Comparison of ENCODE assay signal across 12 mouse cellular contexts in genomic region chr3:90512948-90513642, GRCm38 (mm10). TPM values are rescaled to one million over a fixed set of nuclear protein-coding genes. Genes with fewer than 3 reads are reported as not detected.
A peak's percentile ranks its signal among the peaks of the same experiment; 100 is the strongest.
DNase-seq lines count a peak whose midpoint lies in the region; ATAC-seq and TF ChIP-seq lines count a peak whose summit lies in the region.
"Had no signal": no experiment of that assay in that cellular context is flagged by ENCODE, and none has a peak within 500 bp of the region (broad histone marks: within the 10 kb centered on the region; RNA-seq: fewer than 3 reads in every experiment).

No protein-coding gene starts in this region.

- H3K27ac ChIP-seq in heart, embryonic 11.5 days (ENCODE audit: low read depth, low read length) = no peak overlapping the region
- peak overlapping the region; percentile 91 for H3K27ac ChIP-seq in liver, adult 2 months (replicated peaks; ENCODE audit: insufficient read depth, low read depth, low read length)
- H3K27ac ChIP-seq in liver, embryonic 11.5 days (ENCODE audit: low read depth, low read length) = no peak overlapping the region
- H3K27ac ChIP-seq in cortical plate, adult 2 months (ENCODE audit: insufficient read depth, low read length) = peak overlapping the region; percentile 54; the same call in 1 of the 2 replicates
- no peak overlapping the region for H3K27ac ChIP-seq in liver, embryonic 15.5 days (replicated peaks)
- no peak overlapping the region for H3K27ac ChIP-seq in midbrain, embryonic 13.5 days
- H3K27ac ChIP-seq: neural tube, embryonic 15.5 days had no signal

- no peaks in the 10 kb centered on the region for H3K36me3 ChIP-seq in heart, embryonic 11.5 days (ENCODE audit: control insufficient read depth, insufficient read depth, low read length)
- H3K36me3 ChIP-seq in liver, adult 2 months (ENCODE audit: control insufficient read depth, insufficient read depth, low read length) = peaks cover 3% of the 10 kb centered on the region; the same call in 1 of the 2 replicates
- no peaks in the 10 kb centered on the region for H3K36me3 ChIP-seq in liver, embryonic 11.5 days (ENCODE audit: control insufficient read depth, insufficient read depth, low read length)
- H3K36me3 ChIP-seq in liver, embryonic 15.5 days (replicated peaks) = 0 out of 2 replicates have a peak, but pooled peaks cover 4% of the 10 kb centered on the region
- H3K36me3 ChIP-seq in midbrain, embryonic 13.5 days = no peaks in the 10 kb centered on the region
- H3K36me3 ChIP-seq: neural tube, embryonic 15.5 days had no signal

- TF ChIP-seq POLR2A in liver, adult 2 months (IDR thresholded peaks at IDR 0.05; ENCODE audit: extremely low read depth, insufficient read depth, low read length) = no peak
- no peak for TF ChIP-seq POLR2A in cortical plate, adult 2 months (IDR thresholded peaks at IDR 0.05; ENCODE audit: extremely low read depth, insufficient read depth, low read length)

- peak overlapping the region; percentile 51; the same call in 1 of the 2 replicates for H3K4me3 ChIP-seq in heart, embryonic 11.5 days (ENCODE audit: low read depth, low read length)
- no peak overlapping the region; the same call in 1 of the 2 replicates for H3K4me3 ChIP-seq in liver, adult 2 months (ENCODE audit: insufficient read depth, low read depth, low read length)
- no peak overlapping the region for H3K4me3 ChIP-seq in liver, embryonic 11.5 days (ENCODE audit: low read depth, low read length)
- H3K4me3 ChIP-seq in cortical plate, adult 2 months (ENCODE audit: insufficient read depth, low read length) = peak overlapping the region; percentile 28; the same call in 1 of the 2 replicates
- H3K4me3 ChIP-seq in liver, embryonic 15.5 days (replicated peaks) = peak overlapping the region; percentile 62; the same call in 1 of the 2 replicates
- H3K4me3 ChIP-seq in midbrain, embryonic 13.5 days (replicated peaks) = no peak overlapping the region

- WGBS in heart, embryonic 11.5 days (ENCODE audit: insufficient replicate concordance) = 60% methylated on average over 9 of the region's 9 CpGs
- 86% methylated on average over 9 of the region's 9 CpGs for WGBS in liver, adult 2 months
- WGBS in liver, embryonic 11.5 days = 70% methylated on average over 9 of the region's 9 CpGs
- 64% methylated on average over 9 of the region's 9 CpGs for WGBS in liver, embryonic 15.5 days (ENCODE audit: insufficient replicate concordance)
- 79% methylated on average over 9 of the region's 9 CpGs for WGBS in midbrain, embryonic 13.5 days

- peaks cover 13% of the 10 kb centered on the region for H3K4me1 ChIP-seq in heart, embryonic 11.5 days (ENCODE audit: control insufficient read depth, insufficient read depth, low read length)
- H3K4me1 ChIP-seq in liver, adult 2 months (ENCODE audit: control insufficient read depth, insufficient read depth, low read length) = peaks cover 15% of the 10 kb centered on the region
- H3K4me1 ChIP-seq in liver, embryonic 11.5 days (replicated peaks; ENCODE audit: control insufficient read depth, insufficient read depth, low read length) = peaks cover 16% of the 10 kb centered on the region
- no peaks in the 10 kb centered on the region; the same call in 1 of the 2 replicates for H3K4me1 ChIP-seq in cortical plate, adult 2 months (ENCODE audit: control insufficient read depth, insufficient read depth, low read length)
- H3K4me1 ChIP-seq in liver, embryonic 15.5 days (replicated peaks) = peaks cover 37% of the 10 kb centered on the region
- H3K4me1 ChIP-seq in midbrain, embryonic 13.5 days (replicated peaks) = peaks cover 19% of the 10 kb centered on the region

- H3K79me2 ChIP-seq in liver, adult 2 months (ENCODE audit: control insufficient read depth, insufficient read depth, low read length) = no peaks in the 10 kb centered on the region; the same call in 1 of the 2 replicates

- TF ChIP-seq CTCF in liver, adult 2 months (IDR thresholded peaks at IDR 0.05; ENCODE audit: low read depth, low read length) = no peak
- TF ChIP-seq CTCF in cortical plate, adult 2 months (IDR thresholded peaks at IDR 0.05; ENCODE audit: extremely low read depth, insufficient read depth, low read length) = no peak

- no peaks in the 10 kb centered on the region for H3K9me3 ChIP-seq in heart, embryonic 11.5 days (replicated peaks; ENCODE audit: control insufficient read depth, low read length)
- H3K9me3 ChIP-seq in liver, embryonic 11.5 days (ENCODE audit: control insufficient read depth, low read length) = no peaks in the 10 kb centered on the region
- no peaks in the 10 kb centered on the region for H3K9me3 ChIP-seq in liver, embryonic 15.5 days (replicated peaks)
- H3K9me3 ChIP-seq in midbrain, embryonic 13.5 days = no peaks in the 10 kb centered on the region
- H3K9me3 ChIP-seq: neural tube, embryonic 15.5 days had no signal

- H3K27me3 ChIP-seq in heart, embryonic 11.5 days (ENCODE audit: control insufficient read depth, insufficient read depth, low read length) = peaks cover 4% of the 10 kb centered on the region; the same call in 1 of the 2 replicates
- no peaks in the 10 kb centered on the region for H3K27me3 ChIP-seq in liver, adult 2 months (ENCODE audit: control insufficient read depth, insufficient read depth, low read length)
- no peaks in the 10 kb centered on the region for H3K27me3 ChIP-seq in liver, embryonic 11.5 days (replicated peaks; ENCODE audit: control insufficient read depth, insufficient read depth, low read length)
- H3K27me3 ChIP-seq in liver, embryonic 15.5 days = peaks cover 15% of the 10 kb centered on the region
- peaks cover 52% of the 10 kb centered on the region for H3K27me3 ChIP-seq in midbrain, embryonic 13.5 days

- peak overlapping the region; percentile 74 for H3K9ac ChIP-seq in heart, embryonic 11.5 days (ENCODE audit: low read depth, low read length)
- H3K9ac ChIP-seq in liver, adult 2 months (ENCODE audit: low read depth, low read length) = peak overlapping the region; percentile 78
- H3K9ac ChIP-seq in liver, embryonic 11.5 days (ENCODE audit: low read depth, low read length) = no peak overlapping the region
- H3K9ac ChIP-seq in liver, embryonic 15.5 days = no peak overlapping the region
- no peak overlapping the region for H3K9ac ChIP-seq in midbrain, embryonic 13.5 days (replicated peaks)

- peak overlapping the region; percentile 90 for H3K4me2 ChIP-seq in heart, embryonic 11.5 days
- H3K4me2 ChIP-seq in liver, embryonic 11.5 days = no peak overlapping the region
- H3K4me2 ChIP-seq in liver, embryonic 15.5 days = peak overlapping the region; percentile 98
- H3K4me2 ChIP-seq in midbrain, embryonic 13.5 days (replicated peaks) = no peak overlapping the region

- DNase-seq in heart, adult 8-10 months (ENCODE audit: low spot score) = no peak
- DNase-seq in liver, adult 2 months (ENCODE audit: extremely low read depth, low read depth, low spot score) = no peak
- DNase-seq in liver, embryonic 11.5 days (ENCODE audit: low spot score) = no peak
- DNase-seq in cerebellum, adult 11 months = no peak
- DNase-seq: thymus, postnatal 14 days had no signal

- no peak for ATAC-seq in heart, embryonic 11.5 days (replicated peaks; ENCODE audit: insufficient number of reproducible peaks, low FRiP score, low TSS enrichment)
- no peak for ATAC-seq in liver, embryonic 11.5 days (replicated peaks; ENCODE audit: low FRiP score)
- no peak for ATAC-seq in liver, embryonic 15.5 days (ENCODE audit: insufficient read depth)
- no peak for ATAC-seq in midbrain, embryonic 13.5 days

RNA-seq across cellular contexts. Expression of gene S100a1, which starts 1.1 kb away (rescaled TPM):
- polyA plus RNA-seq in heart, embryonic 11.5 days (2014; fragmentation: Nextera tagmentation; extraction: Ambion mirVana) = 137 and 138 TPM in 2 replicates
- 1,000 to 10,000 TPM; 1,071 to 1,219 (median 1,134) TPM for total RNA-seq in heart, adult 8-10 months (2022)
- 115 and 123 TPM in 2 replicates for total RNA-seq in liver, adult 2 months (2014; rRNA removed)
- polyA plus RNA-seq in liver, adult 2 months (2012; rRNA removed) = 241 and 335 TPM in 2 replicates
- 16.5 and 21.9 TPM in 2 replicates for polyA plus RNA-seq in liver, embryonic 11.5 days (2014; fragmentation: Nextera tagmentation; extraction: Ambion mirVana)
- polyA plus RNA-seq in cortical plate, adult 2 months (2012; rRNA removed) = 265 and 281 TPM in 2 replicates
- 24.3 and 24.4 TPM in 2 replicates for polyA plus RNA-seq in liver, embryonic 15.5 days (2015; fragmentation: Nextera tagmentation; extraction: Ambion mirVana)
- polyA plus RNA-seq in midbrain, embryonic 13.5 days (2015; fragmentation: Nextera tagmentation; extraction: Ambion mirVana) = 4.7 and 6.9 TPM in 2 replicates

RNA-seq across cellular contexts. Expression of gene S100a13, which starts 1.1 kb away (rescaled TPM):
- polyA plus RNA-seq in heart, embryonic 11.5 days (2014; fragmentation: Nextera tagmentation; extraction: Ambion mirVana) = 59.7 and 65.4 TPM in 2 replicates
- 10 to 100 TPM; 25.0 to 34.8 (median 27.8) TPM for total RNA-seq in heart, adult 8-10 months (2022)
- 70.7 and 81.7 TPM in 2 replicates for total RNA-seq in liver, adult 2 months (2014; rRNA removed)
- 40.2 and 40.5 TPM in 2 replicates for polyA plus RNA-seq in liver, adult 2 months (2012; rRNA removed)
- polyA plus RNA-seq in liver, embryonic 11.5 days (2014; fragmentation: Nextera tagmentation; extraction: Ambion mirVana) = 21.4 and 22.7 TPM in 2 replicates
- polyA plus RNA-seq in cortical plate, adult 2 months (2012; rRNA removed) = 74.0 and 74.6 TPM in 2 replicates
- 16.1 and 18.9 TPM in 2 replicates for polyA plus RNA-seq in liver, embryonic 15.5 days (2015; fragmentation: Nextera tagmentation; extraction: Ambion mirVana)
- polyA plus RNA-seq in midbrain, embryonic 13.5 days (2015; fragmentation: Nextera tagmentation; extraction: Ambion mirVana) = 7.7 and 9.9 TPM in 2 replicates

RNA-seq across cellular contexts. Expression of gene Chtop, which starts 3.8 kb away (rescaled TPM):
- polyA plus RNA-seq in heart, embryonic 11.5 days (2014; fragmentation: Nextera tagmentation; extraction: Ambion mirVana) = 70.3 and 73.9 TPM in 2 replicates
- 100 to 1,000 TPM in 1 of 4 experiments, 10 to 100 TPM in 3; 93.2 to 105 (median 94.2) TPM for total RNA-seq in heart, adult 8-10 months (2022)
- 30.9 and 31.0 TPM in 2 replicates for total RNA-seq in liver, adult 2 months (2014; rRNA removed)
- polyA plus RNA-seq in liver, adult 2 months (2012; rRNA removed) = 23.5 and 24.9 TPM in 2 replicates
- polyA plus RNA-seq in liver, embryonic 11.5 days (2014; fragmentation: Nextera tagmentation; extraction: Ambion mirVana) = 78.2 and 86.3 TPM in 2 replicates
- polyA plus RNA-seq in cortical plate, adult 2 months (2012; rRNA removed) = 126 and 131 TPM in 2 replicates
- polyA plus RNA-seq in liver, embryonic 15.5 days (2015; fragmentation: Nextera tagmentation; extraction: Ambion mirVana) = 49.8 and 51.6 TPM in 2 replicates
- polyA plus RNA-seq in midbrain, embryonic 13.5 days (2015; fragmentation: Nextera tagmentation; extraction: Ambion mirVana) = 205 and 212 TPM in 2 replicates

RNA-seq across cellular contexts. Expression of gene S100a14, which starts 13.6 kb away (rescaled TPM):
- polyA plus RNA-seq in heart, embryonic 11.5 days (2014; fragmentation: Nextera tagmentation; extraction: Ambion mirVana) = not detected in 2 replicates
- under 1 TPM in 3 of 4 experiments, not detected in 1; 0.35 to 0.55 (median 0.37) TPM for total RNA-seq in heart, adult 8-10 months (2022)
- total RNA-seq in liver, adult 2 months (2014; rRNA removed) = not detected in 2 replicates
- not detected in 2 replicates for polyA plus RNA-seq in liver, adult 2 months (2012; rRNA removed)
- not detected in 2 replicates for polyA plus RNA-seq in liver, embryonic 11.5 days (2014; fragmentation: Nextera tagmentation; extraction: Ambion mirVana)
- not detected in 2 replicates for polyA plus RNA-seq in cortical plate, adult 2 months (2012; rRNA removed)
- polyA plus RNA-seq in liver, embryonic 15.5 days (2015; fragmentation: Nextera tagmentation; extraction: Ambion mirVana) = not detected in 2 replicates
- not detected in 2 replicates for polyA plus RNA-seq in midbrain, embryonic 13.5 days (2015; fragmentation: Nextera tagmentation; extraction: Ambion mirVana)
- total RNA-seq: hematopoietic stem cell, adult 5-6 weeks; megakaryocyte-erythroid progenitor cell, adult 5-6 weeks had no signal

RNA-seq across cellular contexts. Expression of gene Snapin, which starts 22.3 kb away (rescaled TPM):
- polyA plus RNA-seq in heart, embryonic 11.5 days (2014; fragmentation: Nextera tagmentation; extraction: Ambion mirVana) = 76.0 TPM in 2 replicates
- 10 to 100 TPM; 69.7 to 77.6 (median 75.4) TPM for total RNA-seq in heart, adult 8-10 months (2022)
- total RNA-seq in liver, adult 2 months (2014; rRNA removed) = 12.8 and 18.5 TPM in 2 replicates
- 10.4 and 10.6 TPM in 2 replicates for polyA plus RNA-seq in liver, adult 2 months (2012; rRNA removed)
- polyA plus RNA-seq in liver, embryonic 11.5 days (2014; fragmentation: Nextera tagmentation; extraction: Ambion mirVana) = 44.9 and 46.4 TPM in 2 replicates
- 65.0 and 73.2 TPM in 2 replicates for polyA plus RNA-seq in cortical plate, adult 2 months (2012; rRNA removed)
- 16.2 and 17.8 TPM in 2 replicates for polyA plus RNA-seq in liver, embryonic 15.5 days (2015; fragmentation: Nextera tagmentation; extraction: Ambion mirVana)
- 87.9 and 89.1 TPM in 2 replicates for polyA plus RNA-seq in midbrain, embryonic 13.5 days (2015; fragmentation: Nextera tagmentation; extraction: Ambion mirVana)

Comparison
In these comparisons a context has a peak if more than half of its experiments do, and no peak if none do; other contexts are left out.
1. H3K27ac ChIP-seq: peak in liver, adult 2 months (single experiment) and cortical plate, adult 2 months (single experiment); none in heart, embryonic 11.5 days (single experiment), liver, embryonic 11.5 days (single experiment), liver, embryonic 15.5 days (single experiment) and midbrain, embryonic 13.5 days (single experiment).
2. H3K4me2 ChIP-seq: peak in heart, embryonic 11.5 days (single experiment) and liver, embryonic 15.5 days (single experiment); none in liver, embryonic 11.5 days (single experiment) and midbrain, embryonic 13.5 days (single experiment).
3. H3K4me3 ChIP-seq: peak in heart, embryonic 11.5 days (single experiment), cortical plate, adult 2 months (single experiment) and liver, embryonic 15.5 days (single experiment); none in liver, adult 2 months (single experiment), liver, embryonic 11.5 days (single experiment) and midbrain, embryonic 13.5 days (single experiment).
4. H3K9ac ChIP-seq: peak in heart, embryonic 11.5 days (single experiment) and liver, adult 2 months (single experiment); none in liver, embryonic 11.5 days (single experiment), liver, embryonic 15.5 days (single experiment) and midbrain, embryonic 13.5 days (single experiment).